Mouse (Mus musculus) gastrocnemius, postnatal 4 days (tissue): ENCODE results near the gene Gmppb. TPM values are rescaled to one million over a fixed set of nuclear protein-coding genes. Genes with fewer than 3 reads are reported as not detected.

Source experiments
- DNase-seq, 2 experiments: peaks; one replicate each; pipeline ENCODE4 v3.0.0; 2021 to 2022; ENCODE audit warnings: low spot score in 2 of 2, mixed read lengths in 2 of 2
- microRNA-seq: library from miRNA; unstranded; fragments of <30 nt; microRNA quantifications from one replicate; pipeline ENCODE4 v1.2.0, GENCODE M21; 2021
- total RNA-seq, 2 experiments: library from RNA; stranded (reverse); gene quantifications; 2 replicates each; pipeline ENCODE4 v1.2.3; 2021

Gene Gmppb
- total RNA-seq, 2 experiments from 2014 or later: 18.2 to 20.6 TPM

DNA sequence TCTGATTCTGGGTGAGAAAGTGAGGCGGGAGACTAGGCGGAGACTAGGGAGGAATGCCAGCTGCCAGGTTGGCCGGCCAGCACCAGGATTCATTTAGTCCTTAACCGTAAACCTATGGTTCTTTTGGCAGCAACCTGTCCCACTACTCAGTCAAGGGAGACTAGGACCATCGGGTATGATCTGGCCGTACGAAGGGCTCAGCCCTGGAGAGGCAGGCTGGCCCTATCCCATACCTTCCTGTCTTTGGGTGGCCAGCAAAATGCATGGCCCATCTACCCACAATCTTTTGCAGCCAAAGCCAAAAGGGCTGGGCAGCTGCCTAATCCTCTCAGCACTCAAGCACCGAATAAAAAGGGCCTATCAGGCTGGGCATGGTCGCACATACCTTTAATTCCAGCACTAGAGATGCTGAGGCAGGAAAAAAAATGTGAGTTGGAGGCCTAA is 23.5 kb downstream of the Gmppb start:
- no peak for DNase-seq

GRCm38 (mm10) chr9:108073141-108073930 is 24.3 kb downstream of the Gmppb start:
- DNase-seq: no peak

DNA sequence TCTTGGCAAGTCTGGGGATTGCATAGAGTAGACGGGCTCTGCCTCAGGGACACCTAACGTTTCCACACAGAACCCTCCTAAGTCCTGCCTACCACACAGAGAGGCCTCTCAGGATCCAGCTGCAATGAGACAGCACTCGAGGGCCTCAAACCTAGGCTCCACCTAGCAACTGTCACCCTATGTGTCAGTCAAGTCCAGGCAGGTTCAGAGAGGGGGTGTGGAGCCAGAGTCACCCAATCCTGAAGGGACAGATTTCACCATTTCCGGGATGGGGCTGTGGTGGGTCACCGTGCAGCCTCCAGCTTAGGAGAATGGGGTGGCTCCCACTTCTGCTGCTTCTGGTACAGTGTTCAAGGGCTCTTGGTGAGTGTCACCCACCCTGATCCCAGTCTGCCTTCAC is 31.1 kb downstream of the Gmppb start, which contains the start of gene Mst1:
TSS of gene Mst1 (plus strand) at position 269 of the 400 bp plus-strand sequence.
- DNase-seq: no peak

GRCm38 (mm10) chr9:108082549-108082948 is 33.5 kb downstream of the Gmppb start:
- DNase-seq: no peak

GRCm38 (mm10) chr9:108082988-108083431 is 34.0 kb downstream of the Gmppb start, which contains the start of gene Rnf123:
Gene Rnf123 (minus strand): TSS chr9:108083346.
- no peak for DNase-seq

GRCm38 (mm10) chr9:108083561-108083960 is 34.5 kb downstream of the Gmppb start:
- DNase-seq: no peak

GRCm38 (mm10) chr9:108085261-108085660 is 36.2 kb downstream of the Gmppb start:
- no peak for DNase-seq

DNA sequence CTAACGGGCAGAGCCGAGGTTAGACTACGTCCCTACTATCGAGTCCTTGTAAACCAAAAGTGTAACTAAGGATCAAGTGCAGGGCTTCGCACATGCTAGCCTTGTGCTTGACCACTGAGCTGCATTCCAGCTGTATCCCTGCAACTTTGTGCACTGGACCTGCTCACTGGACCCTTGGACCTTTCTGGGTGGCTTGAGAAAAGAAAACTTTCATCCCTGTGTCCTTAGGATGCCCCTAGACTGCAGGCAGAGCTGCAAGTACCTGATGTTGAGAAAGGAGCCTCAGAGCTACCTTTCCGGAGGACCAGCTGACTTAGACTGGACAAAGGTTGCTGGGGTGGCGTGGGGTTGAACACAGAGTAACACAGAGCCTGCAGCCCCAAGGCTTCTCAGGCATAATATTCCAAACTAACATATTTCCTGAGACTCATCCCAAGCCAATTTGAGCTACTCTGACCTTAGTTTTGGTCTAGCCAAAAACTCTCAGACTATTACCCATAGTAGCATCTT is 41.6 kb downstream of the Gmppb start:
- DNase-seq: no peak

- no peak for DNase-seq
These were observed 44.5 kb downstream of the Gmppb start for GRCm38 (mm10) chr9:108093586-108093985.

DNA sequence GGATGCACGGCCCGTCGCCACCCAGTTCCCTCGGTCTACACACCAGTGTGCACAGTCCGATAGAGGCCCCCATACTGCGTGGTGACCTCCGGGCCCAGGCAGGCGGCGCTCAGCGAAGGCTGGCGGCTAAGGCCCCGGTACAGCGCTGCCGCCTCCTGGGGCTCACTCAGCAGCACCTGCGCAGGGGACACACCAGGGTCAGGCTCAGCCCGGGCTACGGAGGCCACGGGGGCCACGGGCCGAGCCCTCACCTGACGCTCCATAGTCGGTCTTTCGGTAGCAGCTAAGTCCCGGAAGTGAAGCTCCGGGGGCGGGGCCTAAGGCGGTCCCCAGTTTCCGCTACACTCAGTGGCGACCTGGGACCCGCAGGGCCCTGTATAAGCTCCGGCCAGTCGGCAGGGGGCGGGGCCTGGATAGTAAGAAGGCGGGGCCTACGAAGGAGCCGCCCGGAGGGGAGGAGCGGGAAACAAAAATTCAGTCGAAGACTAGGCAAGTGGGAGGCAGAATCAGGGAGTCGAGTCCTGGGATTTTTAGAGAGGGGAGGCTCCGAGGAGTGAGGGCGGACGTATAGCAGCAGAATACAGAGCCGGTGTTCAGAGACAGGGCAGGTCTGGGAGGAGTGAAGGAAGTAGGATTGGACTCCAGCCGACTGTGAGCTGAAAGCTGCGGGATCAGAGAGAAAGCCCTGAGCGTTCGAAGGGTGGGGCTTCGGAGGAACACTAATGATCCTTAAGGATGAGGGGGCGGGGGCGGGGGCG is 45.3 kb downstream of the Gmppb start, which contains the start of gene Apeh:
TSS of gene Apeh (minus strand) at position 423 of the 758 bp plus-strand sequence.
- DNase-seq: peak; percentile 91 to 95

DNA sequence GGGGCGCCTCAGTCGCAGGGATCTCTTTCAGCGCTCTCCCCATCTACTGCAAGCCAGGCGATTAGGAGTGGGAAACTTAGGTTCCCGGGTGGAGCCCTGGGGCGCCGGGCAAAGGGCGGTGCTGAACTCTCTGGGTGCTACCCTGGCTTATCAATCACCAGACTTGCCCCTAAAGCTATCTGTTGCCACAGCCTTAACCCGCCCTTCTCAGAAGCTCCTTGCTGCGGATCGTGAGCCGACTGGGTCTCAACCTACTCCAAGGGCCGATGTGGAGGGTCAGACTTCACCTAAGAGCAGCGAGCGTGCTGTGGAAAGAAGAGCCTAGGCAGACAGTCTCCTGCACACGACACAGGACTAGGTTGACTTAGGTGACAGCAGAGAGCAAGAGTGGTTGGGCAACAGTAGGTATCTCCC is 46.0 kb downstream of the Gmppb start:
- no peak for DNase-seq

DNA sequence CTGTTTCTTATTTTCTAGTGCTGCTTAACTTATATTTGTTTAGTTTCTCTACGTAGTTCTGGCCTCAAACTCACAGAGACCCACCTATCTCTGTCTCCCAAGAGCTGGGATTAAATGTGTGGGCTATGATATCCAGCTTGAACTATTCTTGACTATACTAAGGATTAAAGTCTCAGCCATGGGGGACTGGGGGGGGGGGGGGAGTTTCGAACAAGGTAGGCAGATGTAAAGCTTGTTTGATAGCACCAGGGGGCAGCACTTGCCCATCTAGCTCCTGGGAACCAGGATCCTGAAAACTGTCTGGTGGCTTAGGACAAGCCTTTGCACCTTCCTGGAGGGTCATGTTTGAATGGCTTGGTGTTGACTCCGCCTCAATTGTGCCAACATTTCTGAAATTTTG is 46.5 kb downstream of the Gmppb start:
- peak in 1 of 2 experiments; percentile 57 for DNase-seq

DNA sequence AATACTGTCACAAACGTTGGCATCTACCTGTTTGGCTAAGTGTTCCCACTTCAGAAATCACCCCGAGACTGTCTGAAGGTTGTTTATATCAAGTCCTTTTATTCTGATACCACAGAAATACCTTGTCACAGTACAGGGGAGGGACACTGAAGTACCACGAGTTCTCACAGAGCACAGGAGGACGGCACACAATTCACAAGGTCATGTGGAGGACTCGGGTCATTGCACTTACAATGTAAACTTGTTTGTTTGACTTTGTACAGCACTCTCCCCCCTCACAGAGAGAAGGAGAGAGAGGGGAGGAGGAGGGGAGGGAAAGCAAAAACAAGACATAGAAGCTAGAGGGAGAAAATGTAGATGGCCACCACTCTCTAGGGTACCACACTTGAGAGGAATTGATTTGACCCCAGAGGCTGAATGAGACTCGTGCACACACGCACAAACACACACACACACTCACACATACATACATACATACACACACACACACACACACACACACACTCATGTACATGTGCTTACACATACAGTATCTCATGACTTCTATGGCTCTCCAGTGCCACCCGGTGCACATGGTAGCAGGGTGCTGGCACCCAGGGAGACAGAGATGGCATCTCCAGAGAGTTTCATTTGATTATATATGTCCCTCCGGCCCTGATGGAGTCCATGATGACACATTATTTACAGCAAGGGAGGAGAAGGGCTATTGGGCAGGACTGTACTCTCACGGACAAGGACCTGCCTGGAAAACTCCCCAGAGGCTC is 47.1 kb downstream of the Gmppb start:
- no peak for DNase-seq

- DNase-seq: no peak
These were observed 50.6 kb downstream of the Gmppb start for GRCm38 (mm10) chr9:108099619-108100018.

Small RNA genes within 50 kb of the gene (microRNA-seq; reads per million reads assigned to microRNA genes)
- gene Mir7088: not detected

Other genes starting within 250 kb of the Gmppb start
- gene Rbm6, start 176.0 kb upstream of the Gmppb start, total RNA-seq: 10 to 100 TPM; 40.7 to 47.3 TPM
- 1 to 10 TPM; 5.3 to 6.2 TPM for gene Mon1a, start 161.1 kb upstream of the Gmppb start, total RNA-seq
- gene Mst1r, start 142.4 kb upstream of the Gmppb start, total RNA-seq: 1 to 10 TPM; 5.3 to 5.4 TPM
- not detected for gene Actl11, start 120.8 kb upstream of the Gmppb start, total RNA-seq
- gene Camkv, start 113.6 kb upstream of the Gmppb start, total RNA-seq: under 1 TPM; 0.41 to 0.52 TPM
- gene Traip, start 99.1 kb upstream of the Gmppb start, total RNA-seq: 1 to 10 TPM; 6.7 to 7.2 TPM
- 10 to 100 TPM in 1 of 2 experiments, 1 to 10 TPM in 1; 7.8 to 12.7 TPM for gene Uba7, start 73.7 kb upstream of the Gmppb start, total RNA-seq
- under 1 TPM; 0.76 to 0.91 TPM for gene Gm20661, start 66.2 kb upstream of the Gmppb start, total RNA-seq
- 10 to 100 TPM; 18.8 to 22.1 TPM for gene Inka1, start 63.4 kb upstream of the Gmppb start, total RNA-seq
- 1 to 10 TPM; 1.4 to 1.7 TPM for gene Cdhr4, start 56.7 kb upstream of the Gmppb start, total RNA-seq
- under 1 TPM; 0.32 to 0.86 TPM for gene Gm20662, start 52.9 kb upstream of the Gmppb start, total RNA-seq
- gene Ip6k1, start 46.7 kb upstream of the Gmppb start, total RNA-seq: 10 to 100 TPM; 59.7 to 66.2 TPM
- gene Amigo3, start 3.9 kb downstream of the Gmppb start, total RNA-seq: 1 to 10 TPM; 3.2 to 3.4 TPM
- under 1 TPM in 1 of 2 experiments, not detected in 1; 0.36 TPM for gene Mst1, start 31.2 kb downstream of the Gmppb start, total RNA-seq
- gene Rnf123, start 34.1 kb downstream of the Gmppb start, total RNA-seq: 10 to 100 TPM; 83.8 to 94.8 TPM
- gene Apeh, start 45.4 kb downstream of the Gmppb start, total RNA-seq: 10 to 100 TPM; 47.7 to 51.5 TPM
- under 1 TPM; 0.39 to 0.41 TPM for gene Bsn, start 141.1 kb downstream of the Gmppb start, total RNA-seq
- 100 to 1,000 TPM; 400 to 402 TPM for gene Dag1, start 214.7 kb downstream of the Gmppb start, total RNA-seq
- 10 to 100 TPM; 15.9 to 16.7 TPM for gene Nicn1, start 241.2 kb downstream of the Gmppb start, total RNA-seq
- 1 to 10 TPM; 2.4 to 3.1 TPM for gene Amt, start 247.6 kb downstream of the Gmppb start, total RNA-seq